In genomic region chr3:86827506-86827905, GRCm38 (mm10) we compare ENCODE assay signal across 12 mouse cellular contexts.
"Had no signal": no experiment of that assay in that cellular context is flagged by ENCODE, and none has a peak within 500 bp of the region (broad histone marks: within the 10 kb centered on the region; RNA-seq: fewer than 3 reads in every experiment).

No protein-coding gene starts in this region.

- ATAC-seq: lung, postnatal 0 days; midbrain, embryonic 13.5 days; midbrain, embryonic 15.5 days had no signal

- DNase-seq: lung, adult 2 months; lung, postnatal 14 days; lung, postnatal 36 days; right cerebral cortex, postnatal 14 days; right cerebral cortex, postnatal 4 days; spleen, adult 18-20 months; thymus, adult 18-20 months; thymus, postnatal 14 days; thymus, postnatal 36 days had no signal
